Mouse (Mus musculus): ENCODE results near the gene Gba.

The Gba gene

DNA sequence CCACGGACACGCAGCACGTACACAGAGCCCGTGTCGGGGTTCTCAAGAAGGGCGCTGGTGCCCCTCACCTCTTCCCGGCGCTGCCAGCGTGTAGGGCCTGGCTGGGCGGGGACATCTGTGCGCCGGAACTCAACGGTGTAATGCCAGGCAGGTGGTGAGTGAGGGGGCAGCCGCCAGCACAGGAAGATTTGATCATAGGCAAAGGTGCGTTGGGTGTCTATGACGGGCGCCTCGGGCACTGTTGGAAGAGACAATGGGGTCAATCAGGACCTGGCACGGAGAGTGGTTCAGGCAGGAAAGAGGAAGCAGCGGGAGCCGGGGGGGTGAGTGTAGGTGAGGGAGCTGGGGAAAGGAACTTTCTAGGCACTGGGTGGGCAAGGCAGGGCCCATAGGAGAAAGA, 35.0 kb downstream of the Gba start:
- no peak for TF ChIP-seq GATA4 (IDR thresholded peaks at IDR 0.05; ENCODE audit: insufficient replicate concordance, low read length)

- TF ChIP-seq GATA4 (IDR thresholded peaks at IDR 0.05; ENCODE audit: insufficient replicate concordance, low read length) = no peak
These were observed 35.8 kb downstream of the Gba start for GRCm38 (mm10) chr3:89238494-89238893.

DNA sequence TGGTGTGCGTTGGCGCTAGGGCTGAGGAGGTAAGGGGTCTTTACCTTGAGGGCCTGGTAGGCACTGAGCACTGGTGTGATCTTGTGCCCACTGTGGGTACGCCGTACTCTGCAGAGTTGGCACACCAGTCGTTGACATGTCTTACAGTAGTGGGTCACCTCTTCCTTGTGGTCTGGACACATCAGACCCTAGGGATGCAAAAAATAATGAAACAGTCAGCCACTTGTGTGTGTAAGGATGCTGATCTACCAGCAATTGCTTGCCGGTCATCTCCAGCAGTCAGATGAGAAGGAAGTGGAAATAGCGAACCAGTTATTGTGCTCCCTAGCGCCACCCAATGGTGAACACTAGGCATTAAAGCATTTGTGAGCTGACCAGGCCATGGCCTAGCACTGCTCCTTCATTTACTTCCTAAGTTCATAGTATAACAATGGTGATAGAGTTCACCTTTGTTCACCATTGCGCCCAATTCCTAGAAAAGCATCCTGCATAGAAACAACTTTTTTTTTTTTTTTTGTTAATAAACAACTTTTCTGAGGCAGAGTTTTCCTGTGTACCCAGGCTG, 39.7 kb downstream of the Gba start:
- no peak for TF ChIP-seq GATA4 (IDR thresholded peaks at IDR 0.05; ENCODE audit: insufficient replicate concordance, low read length)

DNA sequence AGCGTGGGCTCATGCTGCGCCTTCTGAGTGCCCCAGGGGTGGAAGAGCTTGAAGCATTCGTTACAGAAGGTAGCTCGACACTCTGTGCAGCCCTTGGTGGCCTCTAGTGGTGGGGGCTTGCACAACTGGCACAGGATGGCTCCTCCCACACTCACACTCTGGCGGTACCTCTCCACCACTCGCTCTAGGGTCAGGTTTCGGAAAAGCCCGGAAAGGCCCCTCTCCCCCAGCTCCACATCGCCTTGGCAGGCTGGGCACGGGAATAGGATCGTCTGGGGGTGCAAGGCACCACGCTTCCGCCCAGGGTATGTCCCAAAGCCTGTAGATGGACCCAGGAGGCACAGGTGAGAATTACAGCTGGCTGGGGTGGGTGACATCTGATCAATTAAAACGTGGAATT, 40.9 kb downstream of the Gba start:
- no peak for TF ChIP-seq GATA4 (IDR thresholded peaks at IDR 0.05; ENCODE audit: insufficient replicate concordance, low read length)

GRCm38 (mm10) chr3:89244158-89244981, 41.6 kb downstream of the Gba start:
- no peak for TF ChIP-seq GATA4 (IDR thresholded peaks at IDR 0.05; ENCODE audit: insufficient replicate concordance, low read length)

GRCm38 (mm10) chr3:89244982-89245687, 42.4 kb downstream of the Gba start:
- no peak for TF ChIP-seq GATA4 (IDR thresholded peaks at IDR 0.05; ENCODE audit: insufficient replicate concordance, low read length)

GRCm38 (mm10) chr3:89245688-89246171, 43.0 kb downstream of the Gba start, which contains the start of gene Krtcap2:
Krtcap2 (plus strand) TSS chr3:89245966.
- TF ChIP-seq GATA4 (IDR thresholded peaks at IDR 0.05; ENCODE audit: insufficient replicate concordance, low read length) = no peak

DNA sequence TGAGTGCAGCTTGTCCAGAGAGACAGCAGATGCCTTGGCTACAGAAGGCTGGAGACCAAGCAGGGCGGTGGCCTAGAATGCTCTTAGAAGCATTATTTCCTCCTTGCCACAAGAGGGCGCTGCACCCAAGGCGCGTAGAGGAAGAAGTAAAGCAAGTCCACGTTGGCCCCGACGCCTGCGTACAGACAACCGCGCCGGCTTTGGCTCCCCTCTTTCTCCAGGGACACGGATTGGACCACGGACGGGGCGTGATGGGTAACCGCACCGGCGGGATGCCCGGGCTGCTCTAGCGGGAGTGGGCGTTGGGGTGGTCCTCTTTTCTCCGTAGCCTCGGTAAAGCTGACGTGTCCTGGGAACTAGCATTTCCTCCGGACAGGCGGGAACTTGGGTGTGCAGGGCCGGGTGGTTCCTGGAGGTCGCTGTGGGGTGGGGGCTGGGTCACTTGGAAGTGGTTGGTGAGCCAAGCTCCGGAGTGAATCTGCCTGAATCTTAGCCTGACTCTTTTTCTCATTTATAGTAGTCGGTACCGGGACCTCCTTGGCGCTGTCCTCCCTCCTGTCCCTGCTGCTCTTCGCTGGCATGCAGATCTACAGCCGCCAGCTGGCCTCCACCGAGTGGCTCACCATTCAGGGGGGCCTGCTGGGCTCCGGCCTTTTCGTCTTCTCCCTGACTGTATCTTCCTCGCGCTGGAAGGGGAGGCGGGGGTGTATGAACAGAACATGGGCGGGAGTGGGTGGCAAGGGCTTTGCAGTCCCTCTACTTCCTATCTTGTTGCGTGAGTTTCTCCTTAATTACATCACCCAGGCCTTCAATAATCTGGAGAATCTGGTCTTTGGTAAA, 43.8 kb downstream of the Gba start, which contains the start of gene Trim46:
Gene Trim46 (minus strand): TSS at position 49 of the 840 bp plus-strand sequence.
- no peak; the same call in 1 of the 2 replicates for TF ChIP-seq GATA4 (IDR thresholded peaks at IDR 0.05; ENCODE audit: insufficient replicate concordance, low read length)

- TF ChIP-seq GATA4 (IDR thresholded peaks at IDR 0.05; ENCODE audit: insufficient replicate concordance, low read length) = no peak
These were observed 44.7 kb downstream of the Gba start for GRCm38 (mm10) chr3:89247466-89247865.

GRCm38 (mm10) chr3:89250435-89251040, 47.8 kb downstream of the Gba start:
- no peak for TF ChIP-seq GATA4 (IDR thresholded peaks at IDR 0.05; ENCODE audit: insufficient replicate concordance, low read length)

- no peak; the same call in 1 of the 2 replicates for TF ChIP-seq GATA4 (IDR thresholded peaks at IDR 0.05; ENCODE audit: insufficient replicate concordance, low read length)
These were observed 48.7 kb downstream of the Gba start for GRCm38 (mm10) chr3:89251365-89251895.

DNA sequence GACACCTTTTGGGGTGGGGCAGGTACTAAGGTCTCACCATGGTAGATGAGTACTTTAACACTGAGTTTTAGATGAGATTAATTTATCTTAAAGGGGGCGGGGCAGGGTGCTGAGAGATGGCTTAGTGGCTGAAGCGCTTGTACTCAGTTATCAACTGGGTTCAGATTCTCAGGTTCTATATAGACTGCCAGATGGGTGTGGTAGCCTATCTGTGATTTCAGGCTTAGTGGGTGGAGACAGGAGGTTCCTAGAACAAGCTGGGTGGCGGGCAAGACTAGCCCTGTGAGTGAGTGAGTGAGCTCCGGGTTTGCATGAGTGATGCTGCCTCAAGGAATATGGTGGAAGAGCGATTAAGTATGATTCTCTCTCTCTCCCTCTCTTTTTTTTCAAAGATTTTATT, 52.3 kb downstream of the Gba start:
- no peak for TF ChIP-seq GATA4 (IDR thresholded peaks at IDR 0.05; ENCODE audit: insufficient replicate concordance, low read length)

DNA sequence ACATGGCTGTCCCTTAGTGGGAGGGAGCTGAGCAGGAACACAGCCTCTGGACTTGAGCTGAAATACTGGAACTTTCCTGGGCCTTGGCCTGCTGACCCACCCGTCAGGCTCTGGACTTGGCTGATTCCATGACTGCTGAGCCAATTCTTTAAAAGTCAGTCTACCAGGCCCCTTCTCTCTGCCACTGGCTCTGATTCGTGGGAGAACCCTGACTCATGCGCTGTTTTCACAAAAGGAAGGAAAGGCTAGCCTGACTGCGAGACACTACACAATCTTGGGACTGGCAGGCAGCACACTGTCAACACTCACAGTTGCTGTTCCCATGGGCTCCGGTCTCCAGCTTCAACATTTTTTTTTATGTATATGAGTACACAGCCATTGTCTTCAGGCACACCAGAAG, 53.4 kb downstream of the Gba start:
- no peak for TF ChIP-seq GATA4 (IDR thresholded peaks at IDR 0.05; ENCODE audit: insufficient replicate concordance, low read length)
